Mouse (Mus musculus): ENCODE data around the gene Ccdc88a. TPM values are rescaled to one million over a fixed set of nuclear protein-coding genes. Genes with fewer than 3 reads are reported as not detected.

Ccdc88a gene
- polyA plus RNA-seq, 1 experiment from 2014 or later, result 3.2 TPM

GRCm38 (mm10) chr11:29549425-29549778 lies 175.9 kb downstream of the Ccdc88a start:
- H3K4me2 ChIP-seq (ENCODE audit: low read depth, low read length), result 0 out of 2 replicates have a peak overlapping the region, but pooled peaks have one; percentile 83
- H3K4me1 ChIP-seq (ENCODE audit: control insufficient read depth, low read depth, low read length), result peaks cover 16% of the 10 kb centered on the region
- no peak overlapping the region for H3K4me3 ChIP-seq (ENCODE audit: low read depth, low read length)
- no peak overlapping the region for H3K27ac ChIP-seq (ENCODE audit: low read length)
- ATAC-seq (ENCODE audit: low read depth), result no peak
- 24% methylated on average over 1 of the region's 1 CpGs for WGBS (ENCODE audit: insufficient replicate concordance)
- H3K9ac ChIP-seq (ENCODE audit: low read depth, low read length), result no peak overlapping the region
- H3K9me3 ChIP-seq (replicated peaks; ENCODE audit: control insufficient read depth, low read length), result no peaks in the 10 kb centered on the region
- no peaks in the 10 kb centered on the region for H3K27me3 ChIP-seq (ENCODE audit: control insufficient read depth, insufficient read depth, low read depth, low read length)
- H3K36me3 ChIP-seq (ENCODE audit: control insufficient read depth, insufficient read depth), result peaks cover 13% of the 10 kb centered on the region

Other genes starting within 250 kb of the Ccdc88a start
- 21.8 and 25.0 TPM in 2 replicates for gene Pnpt1, start 242.9 kb upstream of the Ccdc88a start, polyA plus RNA-seq (2015; fragmentation: Nextera tagmentation; extraction: Ambion mirVana)
- 36.3 and 38.0 TPM in 2 replicates for gene Ppp4r3b, start 200.8 kb upstream of the Ccdc88a start, polyA plus RNA-seq (2015; fragmentation: Nextera tagmentation; extraction: Ambion mirVana)
- 8.8 and 9.8 TPM in 2 replicates for gene Cfap36, start 126.2 kb upstream of the Ccdc88a start, polyA plus RNA-seq (2015; fragmentation: Nextera tagmentation; extraction: Ambion mirVana)
- gene Prorsd1, start 141.4 kb downstream of the Ccdc88a start, polyA plus RNA-seq (2015; fragmentation: Nextera tagmentation; extraction: Ambion mirVana), result 17.1 and 19.9 TPM in 2 replicates
- 20.4 and 20.6 TPM in 2 replicates for gene Mtif2, start 152.8 kb downstream of the Ccdc88a start, polyA plus RNA-seq (2015; fragmentation: Nextera tagmentation; extraction: Ambion mirVana)
- 0.21 TPM in 1 of 2 replicates, not detected in the other for gene Clhc1, start 174.3 kb downstream of the Ccdc88a start, polyA plus RNA-seq (2015; fragmentation: Nextera tagmentation; extraction: Ambion mirVana)
- gene Rps27a, start 174.5 kb downstream of the Ccdc88a start, polyA plus RNA-seq (2015; fragmentation: Nextera tagmentation; extraction: Ambion mirVana), result 535 and 592 TPM in 2 replicates